Mouse (Mus musculus): ENCODE data around the gene Dennd6b. TPM values are rescaled to one million over a fixed set of nuclear protein-coding genes. Genes with fewer than 3 reads are reported as not detected.

Dennd6b gene
- polyA plus RNA-seq (2012; rRNA removed) = 3.8 and 4.2 TPM in 2 replicates

GRCm38 (mm10) chr15:89196313-89196706 lies at the start of gene Dennd6b:
Gene Dennd6b, minus strand, starts transcription at chr15:89196496.

GRCm38 (mm10) chr15:89210915-89211715 lies 14.8 kb upstream of the Dennd6b start, which contains the start of gene Ppp6r2:
Gene Ppp6r2, plus strand, starts transcription at chr15:89211553.

DNA sequence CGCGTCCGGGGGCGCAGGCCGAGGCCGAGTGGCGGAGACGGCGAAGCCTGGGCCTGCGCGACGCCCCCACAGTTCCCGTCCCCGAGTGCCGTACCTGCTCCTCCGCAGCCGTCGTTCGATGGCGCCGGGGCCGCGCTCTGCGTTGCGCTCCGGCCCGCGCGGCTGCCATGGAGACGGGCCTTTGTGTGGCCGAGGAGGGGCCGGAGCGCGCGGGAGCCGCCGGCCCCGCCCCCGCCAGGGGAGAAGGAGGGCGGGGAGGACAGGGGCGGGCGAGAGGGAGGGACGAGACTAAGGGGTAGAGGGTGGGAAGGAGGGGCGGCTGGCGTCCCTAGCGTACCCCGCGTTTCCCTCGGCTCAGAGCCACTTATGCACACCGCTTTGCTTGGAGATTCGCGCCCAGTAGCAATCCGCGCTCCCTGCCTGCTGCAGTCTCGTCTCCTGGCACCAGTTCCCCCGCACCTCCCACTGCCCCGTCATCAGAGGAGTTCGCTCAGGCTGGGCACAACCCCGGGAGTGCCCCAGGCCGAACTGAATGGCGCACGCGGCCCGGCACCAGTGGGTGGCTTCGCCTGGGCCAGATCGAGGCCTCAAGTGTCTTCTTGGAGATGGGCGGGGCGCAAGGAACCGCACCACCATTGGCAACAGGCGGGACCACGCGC lies 15.6 kb downstream of the Dennd6b start, which contains the start of gene Plxnb2:
Plxnb2 (minus strand) TSS at position 218 of the 659 bp plus-strand sequence.

DNA sequence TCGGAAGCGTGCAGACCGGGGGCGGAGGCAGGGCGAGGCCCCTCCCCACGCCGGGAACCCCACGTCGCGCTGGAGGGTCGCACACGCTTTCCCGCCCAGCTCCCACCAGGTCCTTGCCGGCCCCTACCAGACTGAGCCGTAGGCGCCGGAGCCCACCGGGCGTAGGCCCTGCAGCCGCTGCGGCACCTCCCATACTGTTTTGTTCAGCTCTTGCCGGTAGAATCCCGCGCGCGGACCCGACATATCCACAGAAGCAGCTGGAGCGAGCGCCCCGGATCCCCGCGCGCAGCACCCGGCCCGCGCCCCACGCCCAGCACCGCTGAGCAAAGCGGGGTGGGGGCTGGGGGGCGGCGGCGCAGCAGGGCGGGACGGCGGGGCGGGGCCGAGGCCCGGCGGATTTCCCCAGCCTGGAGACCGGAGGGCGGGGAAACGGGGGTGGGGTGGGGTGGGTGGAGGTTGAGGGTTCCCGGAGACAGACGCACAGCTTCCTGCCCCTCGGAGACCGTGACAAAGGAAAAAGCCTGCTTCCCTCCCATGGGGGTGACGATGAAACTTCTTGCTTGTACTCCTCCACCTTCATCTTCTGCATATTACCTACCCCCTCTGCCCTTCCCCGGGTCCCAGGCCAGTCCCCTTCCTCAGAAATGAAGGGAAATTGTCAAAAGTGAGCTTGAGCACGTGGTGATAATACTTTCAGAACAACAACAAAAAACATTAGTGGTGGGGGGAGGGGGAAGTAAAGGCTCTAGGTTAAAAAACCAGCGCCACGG lies 46.8 kb downstream of the Dennd6b start, which contains the start of gene Mapk11:
Mapk11 (minus strand) TSS at position 358 of the 770 bp plus-strand sequence.

DNA sequence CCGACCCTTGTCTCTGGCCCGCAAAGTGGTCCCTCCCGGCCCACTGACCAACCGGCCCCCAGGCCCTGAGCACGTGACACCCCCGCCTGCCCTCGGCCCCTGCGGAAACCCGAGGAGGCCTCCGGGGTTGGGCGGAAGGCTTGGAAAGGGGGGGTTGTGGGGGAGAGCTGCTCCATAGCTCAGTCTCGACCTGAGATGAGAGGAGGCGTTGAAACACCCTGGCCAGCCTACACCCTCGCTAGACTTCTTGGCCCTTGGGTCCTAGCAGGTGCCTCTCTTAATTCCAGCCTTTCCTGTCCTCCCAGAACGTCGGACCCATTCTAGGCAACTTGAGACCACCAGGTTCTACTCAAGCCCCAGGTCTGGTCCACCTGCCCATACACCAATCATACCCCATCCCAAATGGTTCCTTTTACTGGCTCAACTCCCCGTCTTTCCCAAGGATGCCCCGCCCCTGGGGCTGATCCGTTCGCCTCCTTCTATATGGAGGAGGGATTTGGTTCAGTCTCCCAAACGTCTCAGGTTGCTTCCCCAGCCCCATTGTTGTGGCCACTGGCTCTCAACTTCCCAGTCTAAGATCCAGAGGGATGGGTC lies 55.5 kb downstream of the Dennd6b start, which contains the start of gene Mapk12:
Mapk12 (minus strand) TSS at position 45 of the 594 bp plus-strand sequence.

Other genes with a start within 250 kb of the Dennd6b start
- gene Ttll8, start 242.1 kb downstream of the Dennd6b start, polyA plus RNA-seq (2012; rRNA removed) = not detected in 2 replicates
- gene Mlc1, start 217.5 kb downstream of the Dennd6b start, polyA plus RNA-seq (2012; rRNA removed) = 0.01 and 0.02 TPM in 2 replicates
- gene Mov10l1, start 213.6 kb downstream of the Dennd6b start, polyA plus RNA-seq (2012; rRNA removed) = not detected in 2 replicates
- 0.01 and 0.03 TPM in 2 replicates for gene Panx2, start 136.8 kb downstream of the Dennd6b start, polyA plus RNA-seq (2012; rRNA removed)
- 7.6 and 8.4 TPM in 2 replicates for gene Trabd, start 121.4 kb downstream of the Dennd6b start, polyA plus RNA-seq (2012; rRNA removed)
- gene Selenoo, start 107.4 kb downstream of the Dennd6b start, polyA plus RNA-seq (2012; rRNA removed) = 7.7 and 8.5 TPM in 2 replicates
- 8.1 and 12.8 TPM in 2 replicates for gene Tubgcp6, start 73.4 kb downstream of the Dennd6b start, polyA plus RNA-seq (2012; rRNA removed)
- gene Hdac10, start 67.8 kb downstream of the Dennd6b start, polyA plus RNA-seq (2012; rRNA removed) = 8.0 and 8.1 TPM in 2 replicates
- 2.0 and 2.1 TPM in 2 replicates for gene Mapk12, start 55.8 kb downstream of the Dennd6b start, polyA plus RNA-seq (2012; rRNA removed)
- 0.76 and 0.80 TPM in 2 replicates for gene Mapk11, start 46.9 kb downstream of the Dennd6b start, polyA plus RNA-seq (2012; rRNA removed)
- gene Plxnb2, start 15.7 kb downstream of the Dennd6b start, polyA plus RNA-seq (2012; rRNA removed) = 23.7 and 25.5 TPM in 2 replicates
- gene Ppp6r2, start 15.1 kb upstream of the Dennd6b start, polyA plus RNA-seq (2012; rRNA removed) = 14.0 and 15.3 TPM in 2 replicates
- 27.9 and 28.3 TPM in 2 replicates for gene Sbf1, start 118.8 kb upstream of the Dennd6b start, polyA plus RNA-seq (2012; rRNA removed)
- gene Adm2, start 126.2 kb upstream of the Dennd6b start, polyA plus RNA-seq (2012; rRNA removed) = 1.8 and 2.0 TPM in 2 replicates
- 7.3 and 11.5 TPM in 2 replicates for gene Miox, start 137.9 kb upstream of the Dennd6b start, polyA plus RNA-seq (2012; rRNA removed)
- 11.6 and 12.4 TPM in 2 replicates for gene Lmf2, start 159.2 kb upstream of the Dennd6b start, polyA plus RNA-seq (2012; rRNA removed)
- gene Ncaph2, start 159.2 kb upstream of the Dennd6b start, polyA plus RNA-seq (2012; rRNA removed) = 65.4 and 75.6 TPM in 2 replicates
- gene Sco2, start 177.3 kb upstream of the Dennd6b start, polyA plus RNA-seq (2012; rRNA removed) = 9.4 and 11.0 TPM in 2 replicates
- gene Tymp, start 180.5 kb upstream of the Dennd6b start, polyA plus RNA-seq (2012; rRNA removed) = 0.68 and 0.70 TPM in 2 replicates
- 0.75 and 0.85 TPM in 2 replicates for gene Odf3b, start 182.8 kb upstream of the Dennd6b start, polyA plus RNA-seq (2012; rRNA removed)
- not detected in 2 replicates for gene Klhdc7b, start 188.4 kb upstream of the Dennd6b start, polyA plus RNA-seq (2012; rRNA removed)
- not detected in 2 replicates for gene Syce3, start 214.0 kb upstream of the Dennd6b start, polyA plus RNA-seq (2012; rRNA removed)
- gene Cpt1b, start 229.4 kb upstream of the Dennd6b start, polyA plus RNA-seq (2012; rRNA removed) = 1.6 and 2.0 TPM in 2 replicates
- 0.89 and 0.97 TPM in 2 replicates for gene C730034F03Rik, start 233.1 kb upstream of the Dennd6b start, polyA plus RNA-seq (2012; rRNA removed)
- gene Gm44502, start 233.2 kb upstream of the Dennd6b start, polyA plus RNA-seq (2012; rRNA removed) = 0.23 and 0.29 TPM in 2 replicates
- 17.1 and 19.3 TPM in 2 replicates for gene Chkb, start 233.4 kb upstream of the Dennd6b start, polyA plus RNA-seq (2012; rRNA removed)

All from liver, embryonic 14 days (tissue).